Mouse (Mus musculus) brain, embryonic 14.5 days (tissue): ENCODE results near the gene Borcs8.

ENCODE experiments used
- CTCF ChIP-seq: fragments of 200-500 bp; IDR thresholded peaks from 2 replicates; pipeline ENCODE4 v1.5.1; 2012; ENCODE audit warnings: inconsistent platforms, mild to moderate bottlenecking, moderate library complexity, borderline replicate concordance; ENCODE audit not compliant: insufficient read depth, insufficient read length; ENCODE audit errors: extremely low read depth
- POLR2A ChIP-seq: fragments of 200-500 bp; IDR thresholded peaks from 2 replicates; pipeline ENCODE4 v1.6.1; 2012; ENCODE audit warnings: mild to moderate bottlenecking, inconsistent platforms, borderline replicate concordance; ENCODE audit not compliant: poor library complexity, insufficient read depth, insufficient read length, severe bottlenecking; ENCODE audit errors: extremely low read depth

DNA sequence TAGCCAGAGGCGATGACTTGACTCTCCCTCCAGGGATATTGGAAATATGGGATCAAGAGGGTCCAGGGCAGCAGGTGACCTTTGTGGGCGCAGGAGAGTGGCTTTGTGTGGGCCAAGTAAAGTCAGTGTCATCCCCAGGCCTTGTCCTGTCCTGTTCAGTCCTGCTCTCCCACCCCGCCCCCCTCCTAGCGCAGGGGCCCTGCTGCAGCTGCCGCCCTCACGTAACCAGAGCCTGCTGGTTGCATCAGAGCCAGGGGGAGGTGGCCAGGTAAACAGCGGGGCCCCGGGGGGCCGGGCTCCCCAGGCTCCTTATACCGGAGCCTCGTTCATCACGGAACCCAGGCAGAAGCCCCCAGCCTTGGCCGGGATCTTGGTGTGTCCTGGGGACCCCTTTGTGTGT, 10.9 kb downstream of the Borcs8 start:
- no peak for TF ChIP-seq POLR2A
- TF ChIP-seq CTCF: no peak
